Mouse (Mus musculus) cortical plate, adult 2 months (tissue): Measurements from ENCODE around the gene Ctbp2. TPM values are rescaled to one million over a fixed set of nuclear protein-coding genes. Genes with fewer than 3 reads are reported as not detected.

Experiments
- H3K27ac ChIP-seq: fragments of 200-500 bp; 2 replicates; pipeline ENCODE4 v1.5.1; 2012; ENCODE audit warnings: low read length, control low read depth, inconsistent platforms; ENCODE audit not compliant: insufficient read depth
- H3K4me1 ChIP-seq: fragments of 200-500 bp; 2 replicates; pipeline ENCODE4 v1.6.1; 2011; ENCODE audit warnings: low read length; ENCODE audit not compliant: control insufficient read depth, insufficient read depth
- H3K4me3 ChIP-seq: fragments of 200-500 bp; 2 replicates; pipeline ENCODE4 v1.5.1; 2011; ENCODE audit warnings: mild to moderate bottlenecking, low read length, control low read depth; ENCODE audit not compliant: insufficient read depth
- CTCF ChIP-seq: fragments of 200-500 bp; IDR thresholded peaks from 2 replicates; pipeline ENCODE4 v1.5.1; 2011; ENCODE audit warnings: mild to moderate bottlenecking, control low read depth, low read length; ENCODE audit not compliant: insufficient read depth; ENCODE audit errors: extremely low read depth
- POLR2A ChIP-seq: fragments of 200-500 bp; IDR thresholded peaks from 2 replicates; pipeline ENCODE4 v1.6.1; 2011; ENCODE audit warnings: mild to moderate bottlenecking, low read length, control low read depth; ENCODE audit not compliant: insufficient read depth; ENCODE audit errors: extremely low read depth
- polyA plus RNA-seq: library from polyadenylated mRNA; depleted of rRNA; stranded (reverse); fragments of >200 nt; gene quantifications from 2 replicates; pipeline ENCODE4 v1.2.3, GENCODE M21; 2012

Ctbp2 gene
- polyA plus RNA-seq, 1 experiment, result 26.6 TPM

- H3K4me3 ChIP-seq, result no peak overlapping the region
- peaks cover 1% of the 10 kb centered on the region; the same call in 1 of the 2 replicates for H3K4me1 ChIP-seq
- TF ChIP-seq CTCF, result no peak
- no peak for TF ChIP-seq POLR2A
- no peak overlapping the region for H3K27ac ChIP-seq
These were observed 122.8 kb downstream of the Ctbp2 start for GRCm38 (mm10) chr7:133001388-133001787.

DNA sequence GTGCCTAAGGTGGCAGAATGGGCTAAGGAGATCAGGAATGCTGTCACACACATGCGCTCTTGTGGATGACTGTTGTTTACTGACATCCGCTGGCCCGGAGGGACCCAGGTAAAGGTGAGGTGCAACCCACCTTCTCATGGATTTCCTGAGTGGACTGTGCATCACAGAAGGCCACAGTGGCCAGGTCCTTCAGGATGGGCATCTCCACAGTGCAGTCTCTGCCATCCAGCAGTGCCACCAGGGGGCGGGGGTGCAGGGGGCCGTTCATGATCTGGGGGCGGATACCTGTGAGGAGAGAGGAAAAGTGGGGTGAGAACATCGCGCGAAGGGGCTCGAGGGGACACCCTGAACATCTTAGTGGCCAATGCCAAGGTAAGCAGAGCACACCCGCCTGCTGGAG, 125.1 kb downstream of the Ctbp2 start:
- TF ChIP-seq POLR2A (no peak), CTCF (no peak)

DNA sequence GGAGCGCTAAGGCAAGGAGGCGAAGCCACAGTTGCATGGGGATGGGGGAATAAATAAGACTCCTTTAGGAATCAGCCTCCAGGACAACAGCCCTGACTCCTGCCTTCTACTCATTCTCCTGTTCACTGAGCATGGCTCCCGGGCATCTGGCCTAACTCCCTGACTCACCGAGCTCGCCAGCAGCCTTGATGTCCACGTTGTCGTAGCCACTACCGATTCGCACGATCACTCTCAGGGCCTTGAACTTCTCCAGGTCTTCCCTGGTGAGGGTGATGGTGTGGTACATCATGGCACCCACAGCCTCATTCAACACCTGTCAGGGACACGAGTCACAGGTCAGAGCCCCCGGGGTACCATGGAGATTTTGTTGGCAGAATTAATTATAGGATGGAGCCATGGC, 125.5 kb downstream of the Ctbp2 start:
- no peak overlapping the region for H3K4me3 ChIP-seq
- TF ChIP-seq CTCF (no peak), POLR2A (no peak)
- peaks cover 1% of the 10 kb centered on the region; the same call in 1 of the 2 replicates for H3K4me1 ChIP-seq
- no peak overlapping the region for H3K27ac ChIP-seq

More for the DNA sequence above, 125.1 kb downstream of the Ctbp2 start:
- H3K4me3 ChIP-seq, result no peak overlapping the region
- H3K4me1 ChIP-seq, result peaks cover 1% of the 10 kb centered on the region; the same call in 1 of the 2 replicates
- no peak overlapping the region for H3K27ac ChIP-seq

DNA sequence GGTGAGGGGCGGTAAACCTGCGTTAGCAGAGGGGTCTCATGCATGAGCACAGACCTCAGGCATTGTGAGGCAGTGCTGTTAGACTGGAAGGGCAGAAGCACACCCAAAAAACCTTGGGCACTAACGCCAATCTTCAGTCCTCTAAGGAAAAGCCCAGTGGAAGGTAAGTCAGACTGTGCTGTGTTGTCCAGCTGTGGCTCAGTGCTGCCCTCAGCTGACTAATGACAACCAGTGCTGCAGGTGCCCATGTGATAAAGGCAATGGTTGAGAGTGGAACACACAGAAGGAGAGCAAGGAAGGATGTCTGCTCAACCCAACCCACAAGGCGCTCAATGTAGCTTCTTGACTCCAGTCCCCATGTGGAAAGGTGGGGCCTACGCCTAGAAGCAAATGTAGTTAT, 127.8 kb downstream of the Ctbp2 start:
- H3K27ac ChIP-seq, result no peak overlapping the region
- H3K4me3 ChIP-seq, result no peak overlapping the region
- TF ChIP-seq POLR2A (no peak), CTCF (peak; percentile 71)
- H3K4me1 ChIP-seq, result no peaks in the 10 kb centered on the region

DNA sequence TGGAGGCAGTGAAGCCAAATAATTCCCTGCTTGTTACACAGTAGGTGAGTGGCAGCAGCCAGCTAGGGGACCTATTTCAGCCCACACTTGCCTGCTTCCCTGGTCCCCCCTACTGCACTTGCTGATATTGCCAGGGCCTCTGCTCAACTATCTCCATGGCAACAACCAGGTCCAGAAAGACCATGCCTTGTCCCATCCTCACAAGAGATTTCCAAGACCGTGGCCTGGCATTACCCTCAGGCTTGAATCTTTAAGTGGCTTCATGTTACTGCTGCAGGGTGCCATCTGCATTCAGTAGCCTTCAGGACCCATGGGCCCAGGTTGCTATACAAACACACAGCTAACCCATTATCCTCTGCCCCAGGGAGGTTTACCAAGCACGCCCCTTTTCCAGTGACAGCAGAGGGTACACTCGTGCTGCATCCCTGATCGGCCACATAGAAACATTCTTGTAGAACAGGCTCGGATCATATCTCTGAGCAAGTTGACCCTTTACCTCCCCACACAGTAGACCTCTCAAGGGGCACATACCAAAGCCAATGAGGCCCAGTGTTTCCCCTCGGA, 129.4 kb downstream of the Ctbp2 start:
- TF ChIP-seq CTCF, result no peak
- no peak for TF ChIP-seq POLR2A
- no peak overlapping the region for H3K27ac ChIP-seq

DNA sequence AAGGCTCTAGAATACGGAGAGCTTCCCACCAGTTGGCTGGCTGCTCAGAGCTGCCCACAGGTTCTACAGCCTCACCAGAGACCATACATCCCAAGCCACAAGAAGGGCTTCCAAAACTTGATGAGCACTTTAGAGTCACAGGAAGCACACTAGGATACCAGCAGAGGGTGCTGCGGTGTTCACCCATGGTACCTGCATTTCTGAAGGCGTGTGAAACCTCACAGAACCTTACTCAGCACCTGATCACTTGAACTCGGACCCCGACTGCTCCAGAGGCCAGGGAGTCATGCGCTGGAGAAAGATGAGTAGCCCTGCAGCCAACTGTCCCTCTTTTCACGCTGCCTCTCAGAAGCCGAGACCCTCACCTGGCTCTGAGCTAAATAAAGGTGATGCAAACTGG, 130.0 kb downstream of the Ctbp2 start:
- no peak overlapping the region for H3K27ac ChIP-seq
- no peak overlapping the region for H3K4me3 ChIP-seq
- TF ChIP-seq CTCF, result 0 out of 2 replicates have a peak, but pooled peaks have one; percentile 25
- TF ChIP-seq POLR2A, result no peak
- no peaks in the 10 kb centered on the region for H3K4me1 ChIP-seq

More for the DNA sequence above, 129.4 kb downstream of the Ctbp2 start:
- Histone ChIP-seq H3K4me1 (no peaks in the 10 kb centered on the region), H3K4me3 (no peak overlapping the region)

- no peaks in the 10 kb centered on the region for H3K4me1 ChIP-seq
- TF ChIP-seq CTCF (no peak), POLR2A (no peak)
- H3K4me3 ChIP-seq, result no peak overlapping the region
- no peak overlapping the region for H3K27ac ChIP-seq
These were observed 131.1 kb downstream of the Ctbp2 start for GRCm38 (mm10) chr7:132992967-132993615.

- Histone ChIP-seq H3K27ac (no peak overlapping the region), H3K4me3 (no peak overlapping the region), H3K4me1 (no peaks in the 10 kb centered on the region)
- TF ChIP-seq CTCF (no peak), POLR2A (no peak)
These were observed 132.8 kb downstream of the Ctbp2 start for GRCm38 (mm10) chr7:132991240-132991900.

GRCm38 (mm10) chr7:132989839-132990238, 134.3 kb downstream of the Ctbp2 start:
- TF ChIP-seq CTCF (no peak), POLR2A (no peak)
- H3K4me1 ChIP-seq, result no peaks in the 10 kb centered on the region
- no peak overlapping the region for H3K27ac ChIP-seq
- no peak overlapping the region for H3K4me3 ChIP-seq

- Histone ChIP-seq H3K27ac (no peak overlapping the region), H3K4me1 (peaks cover 2% of the 10 kb centered on the region; the same call in 1 of the 2 replicates), H3K4me3 (no peak overlapping the region)
- no peak for TF ChIP-seq CTCF
- TF ChIP-seq POLR2A, result no peak
These were observed 141.5 kb downstream of the Ctbp2 start for GRCm38 (mm10) chr7:132982639-132983038.
